Mouse (Mus musculus): ENCODE measurements around the gene Tmem248. TPM values are rescaled to one million over a fixed set of nuclear protein-coding genes. Genes with fewer than 3 reads are reported as not detected.

Gene Tmem248
- polyA plus RNA-seq, 1 experiment from 2014 or later: 31.0 TPM

- no peak overlapping the region for H3K4me3 ChIP-seq (ENCODE audit: low read depth, low read length)
- 82% methylated on average over 6 of the region's 6 CpGs for WGBS
- H3K9me3 ChIP-seq (ENCODE audit: control insufficient read depth, low read length): no peaks in the 10 kb centered on the region
- no peak overlapping the region for H3K27ac ChIP-seq (ENCODE audit: low read depth, low read length)
- no peaks in the 10 kb centered on the region for H3K4me1 ChIP-seq (ENCODE audit: control insufficient read depth, insufficient read depth, low read length)
- no peaks in the 10 kb centered on the region for H3K36me3 ChIP-seq (ENCODE audit: control insufficient read depth, insufficient read depth, low read length)
- H3K9ac ChIP-seq (replicated peaks; ENCODE audit: low read depth, low read length): no peak overlapping the region
- H3K4me2 ChIP-seq (ENCODE audit: low read depth, low read length): no peak overlapping the region
- H3K27me3 ChIP-seq (ENCODE audit: control insufficient read depth, insufficient read depth, low read length): no peaks in the 10 kb centered on the region
- no peak for ATAC-seq (ENCODE audit: low read depth)
Measured at GRCm38 (mm10) chr5:130181740-130182540, 34.9 kb upstream of the Tmem248 start.

- Histone ChIP-seq H3K4me3 (ENCODE audit: low read depth, low read length) (no peak overlapping the region), H3K27ac (ENCODE audit: low read depth, low read length) (no peak overlapping the region), H3K9ac (replicated peaks; ENCODE audit: low read depth, low read length) (no peak overlapping the region), H3K36me3 (ENCODE audit: control insufficient read depth, insufficient read depth, low read length) (no peaks in the 10 kb centered on the region), H3K27me3 (ENCODE audit: control insufficient read depth, insufficient read depth, low read length) (no peaks in the 10 kb centered on the region), H3K4me1 (ENCODE audit: control insufficient read depth, insufficient read depth, low read length) (0 out of 2 replicates have a peak, but pooled peaks cover 2% of the 10 kb centered on the region), H3K4me2 (ENCODE audit: low read depth, low read length) (no peak overlapping the region), H3K9me3 (ENCODE audit: control insufficient read depth, low read length) (no peaks in the 10 kb centered on the region)
- WGBS: 88% methylated on average over 3 of the region's 3 CpGs
- ATAC-seq (ENCODE audit: low read depth): no peak
Measured at GRCm38 (mm10) chr5:130182541-130182821, 34.4 kb upstream of the Tmem248 start.

GRCm38 (mm10) chr5:130184193-130184856 is 32.6 kb upstream of the Tmem248 start:
- Histone ChIP-seq H3K4me1 (ENCODE audit: control insufficient read depth, insufficient read depth, low read length) (0 out of 2 replicates have a peak, but pooled peaks cover 3% of the 10 kb centered on the region), H3K27ac (ENCODE audit: low read depth, low read length) (no peak overlapping the region), H3K36me3 (ENCODE audit: control insufficient read depth, insufficient read depth, low read length) (no peaks in the 10 kb centered on the region), H3K4me2 (ENCODE audit: low read depth, low read length) (no peak overlapping the region), H3K4me3 (ENCODE audit: low read depth, low read length) (no peak overlapping the region), H3K9me3 (ENCODE audit: control insufficient read depth, low read length) (no peaks in the 10 kb centered on the region), H3K27me3 (ENCODE audit: control insufficient read depth, insufficient read depth, low read length) (no peaks in the 10 kb centered on the region), H3K9ac (replicated peaks; ENCODE audit: low read depth, low read length) (no peak overlapping the region)
- WGBS: 88% methylated on average over 9 of the region's 9 CpGs
- no peak for ATAC-seq (ENCODE audit: low read depth)

- Histone ChIP-seq H3K36me3 (ENCODE audit: control insufficient read depth, insufficient read depth, low read length) (no peaks in the 10 kb centered on the region; the same call in 1 of the 2 replicates), H3K4me3 (ENCODE audit: low read depth, low read length) (no peak overlapping the region), H3K4me1 (ENCODE audit: control insufficient read depth, insufficient read depth, low read length) (0 out of 2 replicates have a peak, but pooled peaks cover 3% of the 10 kb centered on the region), H3K9ac (replicated peaks; ENCODE audit: low read depth, low read length) (no peak overlapping the region), H3K27ac (ENCODE audit: low read depth, low read length) (no peak overlapping the region), H3K27me3 (ENCODE audit: control insufficient read depth, insufficient read depth, low read length) (no peaks in the 10 kb centered on the region), H3K4me2 (ENCODE audit: low read depth, low read length) (no peak overlapping the region), H3K9me3 (ENCODE audit: control insufficient read depth, low read length) (no peaks in the 10 kb centered on the region)
- WGBS: 92% methylated on average over 6 of the region's 6 CpGs
- ATAC-seq (ENCODE audit: low read depth): no peak
Measured at GRCm38 (mm10) chr5:130185312-130185711, 31.6 kb upstream of the Tmem248 start.

GRCm38 (mm10) chr5:130187383-130187782 is 29.5 kb upstream of the Tmem248 start:
- Histone ChIP-seq H3K36me3 (ENCODE audit: control insufficient read depth, insufficient read depth, low read length) (peaks cover 11% of the 10 kb centered on the region), H3K4me2 (ENCODE audit: low read depth, low read length) (no peak overlapping the region), H3K27me3 (ENCODE audit: control insufficient read depth, insufficient read depth, low read length) (no peaks in the 10 kb centered on the region), H3K9ac (replicated peaks; ENCODE audit: low read depth, low read length) (no peak overlapping the region), H3K27ac (ENCODE audit: low read depth, low read length) (no peak overlapping the region), H3K4me3 (ENCODE audit: low read depth, low read length) (no peak overlapping the region), H3K4me1 (ENCODE audit: control insufficient read depth, insufficient read depth, low read length) (0 out of 2 replicates have a peak, but pooled peaks cover 3% of the 10 kb centered on the region), H3K9me3 (ENCODE audit: control insufficient read depth, low read length) (no peaks in the 10 kb centered on the region)
- WGBS: 47% methylated on average over 7 of the region's 7 CpGs
- ATAC-seq (ENCODE audit: low read depth): no peak

- Histone ChIP-seq H3K9ac (replicated peaks; ENCODE audit: low read depth, low read length) (no peak overlapping the region), H3K4me1 (ENCODE audit: control insufficient read depth, insufficient read depth, low read length) (0 out of 2 replicates have a peak, but pooled peaks cover 3% of the 10 kb centered on the region), H3K27ac (ENCODE audit: low read depth, low read length) (no peak overlapping the region), H3K9me3 (ENCODE audit: control insufficient read depth, low read length) (no peaks in the 10 kb centered on the region), H3K27me3 (ENCODE audit: control insufficient read depth, insufficient read depth, low read length) (no peaks in the 10 kb centered on the region), H3K4me3 (ENCODE audit: low read depth, low read length) (no peak overlapping the region), H3K4me2 (ENCODE audit: low read depth, low read length) (no peak overlapping the region), H3K36me3 (ENCODE audit: control insufficient read depth, insufficient read depth, low read length) (peaks cover 15% of the 10 kb centered on the region)
- ATAC-seq (ENCODE audit: low read depth): no peak
- 95% methylated on average over 6 of the region's 6 CpGs for WGBS
Measured at GRCm38 (mm10) chr5:130190909-130191308, 26.0 kb upstream of the Tmem248 start.

GRCm38 (mm10) chr5:130191865-130192264 is 25.0 kb upstream of the Tmem248 start:
- Histone ChIP-seq H3K4me2 (ENCODE audit: low read depth, low read length) (no peak overlapping the region), H3K4me1 (ENCODE audit: control insufficient read depth, insufficient read depth, low read length) (0 out of 2 replicates have a peak, but pooled peaks cover 3% of the 10 kb centered on the region), H3K27ac (ENCODE audit: low read depth, low read length) (no peak overlapping the region), H3K4me3 (ENCODE audit: low read depth, low read length) (no peak overlapping the region), H3K9ac (replicated peaks; ENCODE audit: low read depth, low read length) (no peak overlapping the region), H3K9me3 (ENCODE audit: control insufficient read depth, low read length) (no peaks in the 10 kb centered on the region), H3K36me3 (ENCODE audit: control insufficient read depth, insufficient read depth, low read length) (peaks cover 15% of the 10 kb centered on the region), H3K27me3 (ENCODE audit: control insufficient read depth, insufficient read depth, low read length) (no peaks in the 10 kb centered on the region)
- ATAC-seq (ENCODE audit: low read depth): no peak
- 89% methylated on average over 6 of the region's 6 CpGs for WGBS

- 0 out of 2 replicates have a peak, but pooled peaks cover under 1% of the 10 kb centered on the region for H3K4me1 ChIP-seq (ENCODE audit: control insufficient read depth, insufficient read depth, low read length)
- no peaks in the 10 kb centered on the region for H3K9me3 ChIP-seq (ENCODE audit: control insufficient read depth, low read length)
- no peaks in the 10 kb centered on the region for H3K27me3 ChIP-seq (ENCODE audit: control insufficient read depth, insufficient read depth, low read length)
- ATAC-seq (ENCODE audit: low read depth): no peak
- peaks cover 20% of the 10 kb centered on the region for H3K36me3 ChIP-seq (ENCODE audit: control insufficient read depth, insufficient read depth, low read length)
- H3K4me3 ChIP-seq (ENCODE audit: low read depth, low read length): no peak overlapping the region
- 89% methylated on average over 2 of the region's 2 CpGs for WGBS
- H3K27ac ChIP-seq (ENCODE audit: low read depth, low read length): no peak overlapping the region
- H3K9ac ChIP-seq (replicated peaks; ENCODE audit: low read depth, low read length): no peak overlapping the region
- H3K4me2 ChIP-seq (ENCODE audit: low read depth, low read length): no peak overlapping the region
Measured at GRCm38 (mm10) chr5:130192356-130192944, 24.4 kb upstream of the Tmem248 start.

- Histone ChIP-seq H3K9ac (replicated peaks; ENCODE audit: low read depth, low read length) (no peak overlapping the region), H3K27ac (ENCODE audit: low read depth, low read length) (no peak overlapping the region), H3K36me3 (ENCODE audit: control insufficient read depth, insufficient read depth, low read length) (peaks cover 31% of the 10 kb centered on the region), H3K4me3 (ENCODE audit: low read depth, low read length) (no peak overlapping the region), H3K4me1 (ENCODE audit: control insufficient read depth, insufficient read depth, low read length) (no peaks in the 10 kb centered on the region), H3K9me3 (ENCODE audit: control insufficient read depth, low read length) (no peaks in the 10 kb centered on the region), H3K4me2 (ENCODE audit: low read depth, low read length) (no peak overlapping the region), H3K27me3 (ENCODE audit: control insufficient read depth, insufficient read depth, low read length) (no peaks in the 10 kb centered on the region)
- 86% methylated on average over 3 of the region's 3 CpGs for WGBS
- no peak for ATAC-seq (ENCODE audit: low read depth)
Measured at GRCm38 (mm10) chr5:130193760-130194159, 23.1 kb upstream of the Tmem248 start.
